Mouse (Mus musculus): Measurements from ENCODE around the gene Ctnna3.

DNA sequence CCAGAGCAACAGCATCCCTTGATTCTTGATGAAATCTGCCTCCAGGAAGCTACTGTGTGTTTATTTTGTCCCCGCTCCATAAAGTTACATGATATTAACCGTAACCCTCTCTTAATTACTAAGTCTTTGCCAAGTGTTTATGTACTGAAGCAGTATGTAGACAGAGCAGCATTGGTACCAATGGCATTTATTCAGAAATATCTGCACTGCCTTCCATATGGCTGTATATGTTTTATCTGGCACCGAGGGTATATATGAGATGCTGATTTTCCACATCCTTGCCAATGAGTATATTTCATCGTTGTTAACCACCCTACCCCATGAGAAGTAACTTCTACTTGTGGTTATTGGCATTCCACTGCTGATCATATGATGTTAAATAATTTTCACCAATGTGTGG lies 947.9 kb downstream of the Ctnna3 start:
- TF ChIP-seq CTCF (IDR thresholded peaks at IDR 0.05; ENCODE audit: control insufficient read depth, insufficient read depth, low read length) (no peak), POLR2A (IDR thresholded peaks at IDR 0.05; ENCODE audit: borderline replicate concordance, control insufficient read depth, low read depth, low read length) (no peak)

All from bone marrow, adult 2 months (tissue).